In genomic region chr11:53479171-53479782, GRCm38 (mm10) we compare ENCODE assay signal across 9 mouse cellular contexts. TPM values are rescaled to one million over a fixed set of nuclear protein-coding genes. Genes with fewer than 3 reads are reported as not detected.
DNase-seq lines count a peak whose midpoint lies in the region; ATAC-seq and TF ChIP-seq lines count a peak whose summit lies in the region.
"Had no signal": no experiment of that assay in that cellular context is flagged by ENCODE, and none has a peak within 500 bp of the region (broad histone marks: within the 10 kb centered on the region; RNA-seq: fewer than 3 reads in every experiment).

No protein-coding gene starts in this region.

- TF ChIP-seq CTCF in G1E (IDR thresholded peaks at IDR 0.05; ENCODE audit: low read depth, low read length) = no peak
- no peak for TF ChIP-seq CTCF in thymus, adult 2 months (IDR thresholded peaks at IDR 0.05; ENCODE audit: borderline replicate concordance, control insufficient read depth, extremely low read depth, insufficient read depth, low read length, poor library complexity)

- TF ChIP-seq POLR2A in thymus, adult 2 months (IDR thresholded peaks at IDR 0.05; ENCODE audit: control insufficient read depth, extremely low read depth, insufficient read depth, low read length, poor library complexity) = no peak

- peak overlapping the region; percentile 88 for H3K4me2 ChIP-seq in heart, embryonic 12.5 days
- peak overlapping the region; percentile 83 for H3K4me2 ChIP-seq in embryonic facial prominence, embryonic 14.5 days (ENCODE audit: low read depth, low read length)
- H3K4me2 ChIP-seq in neural tube, embryonic 12.5 days (replicated peaks) = peak overlapping the region; percentile 73

- H3K9ac ChIP-seq in heart, embryonic 12.5 days = peak overlapping the region; percentile 54
- peak overlapping the region; percentile 49 for H3K9ac ChIP-seq in embryonic facial prominence, embryonic 14.5 days (ENCODE audit: low read depth, low read length)
- peak overlapping the region; percentile 45 for H3K9ac ChIP-seq in neural tube, embryonic 12.5 days

- H3K27ac ChIP-seq in heart, embryonic 12.5 days (ENCODE audit: poor library complexity, severe bottlenecking) = no peak overlapping the region
- H3K27ac ChIP-seq in embryonic facial prominence, embryonic 14.5 days (replicated peaks; ENCODE audit: low read depth, low read length) = no peak overlapping the region
- H3K27ac ChIP-seq in neural tube, embryonic 12.5 days = no peak overlapping the region
- no peak overlapping the region for H3K27ac ChIP-seq in thymus, adult 2 months (ENCODE audit: control insufficient read depth, insufficient read depth, low read length)

- H3K4me3 ChIP-seq in heart, embryonic 12.5 days = peak overlapping the region; percentile 55
- H3K4me3 ChIP-seq in G1E (ENCODE audit: low read depth, low read length) = peak overlapping the region; percentile 81
- peak overlapping the region; percentile 47 for H3K4me3 ChIP-seq in embryonic facial prominence, embryonic 14.5 days (ENCODE audit: low read depth, low read length)
- peak overlapping the region; percentile 38 for H3K4me3 ChIP-seq in neural tube, embryonic 12.5 days
- H3K4me3 ChIP-seq in thymus, adult 2 months (ENCODE audit: control insufficient read depth, insufficient read depth, low read length) = no peak overlapping the region

- ATAC-seq in heart, embryonic 12.5 days (ENCODE audit: insufficient number of reproducible peaks, low FRiP score) = peak; percentile 35; the same call in 1 of the 2 replicates
- no peak for ATAC-seq in G1E (ENCODE audit: extremely low read depth, insufficient number of reproducible peaks, low FRiP score, poor library complexity, severe bottlenecking)
- peak; percentile 13 for ATAC-seq in embryonic facial prominence, embryonic 14.5 days (ENCODE audit: low read depth)
- ATAC-seq in neural tube, embryonic 12.5 days (ENCODE audit: low FRiP score, low read depth) = peak; percentile 70

- H3K27me3 ChIP-seq in heart, embryonic 12.5 days (replicated peaks) = peaks cover 65% of the 10 kb centered on the region
- H3K27me3 ChIP-seq in G1E (ENCODE audit: insufficient read depth, low read length) = peaks cover 13% of the 10 kb centered on the region
- peaks cover 64% of the 10 kb centered on the region for H3K27me3 ChIP-seq in embryonic facial prominence, embryonic 14.5 days (replicated peaks; ENCODE audit: control insufficient read depth, insufficient read depth, low read length)
- H3K27me3 ChIP-seq in neural tube, embryonic 12.5 days (replicated peaks) = peaks cover 70% of the 10 kb centered on the region
- peaks cover 15% of the 10 kb centered on the region for H3K27me3 ChIP-seq in thymus, adult 2 months (ENCODE audit: control insufficient read depth, insufficient read depth, low read length)

- peaks cover 19% of the 10 kb centered on the region for H3K4me1 ChIP-seq in heart, embryonic 12.5 days (replicated peaks)
- peaks cover 62% of the 10 kb centered on the region for H3K4me1 ChIP-seq in G1E (ENCODE audit: insufficient read depth, low read depth, low read length)
- H3K4me1 ChIP-seq in embryonic facial prominence, embryonic 14.5 days (ENCODE audit: control insufficient read depth, insufficient read depth, low read length) = 0 out of 2 replicates have a peak, but pooled peaks cover 11% of the 10 kb centered on the region
- peaks cover 19% of the 10 kb centered on the region for H3K4me1 ChIP-seq in neural tube, embryonic 12.5 days
- peaks cover 5% of the 10 kb centered on the region for H3K4me1 ChIP-seq in thymus, adult 2 months (replicated peaks; ENCODE audit: control insufficient read depth, insufficient read depth, low read length)

- no peaks in the 10 kb centered on the region for H3K9me3 ChIP-seq in heart, embryonic 12.5 days (replicated peaks)
- peaks cover 13% of the 10 kb centered on the region for H3K9me3 ChIP-seq in G1E (replicated peaks)
- H3K9me3 ChIP-seq in embryonic facial prominence, embryonic 14.5 days (ENCODE audit: control insufficient read depth, low read length) = no peaks in the 10 kb centered on the region
- 0 out of 2 replicates have a peak, but pooled peaks cover 8% of the 10 kb centered on the region for H3K9me3 ChIP-seq in neural tube, embryonic 12.5 days

- intact Hi-C loops in heart, postnatal 25 days (cut with DNase I) = no loop called here

- DNase-seq in heart, postnatal 25 days (ENCODE audit: low spot score) = no peak
- peak; percentile 34 for DNase-seq in G1E (ENCODE audit: low spot score)
- DNase-seq in embryonic facial prominence, embryonic 14.5 days (ENCODE audit: low spot score) = no peak
- DNase-seq in kidney, postnatal 10 days = peak; percentile 27
- DNase-seq in thymus, adult 2 months = no peak
- DNase-seq in layer of hippocampus, adult 9-10 months (ENCODE audit: low spot score) = no peak

- WGBS in heart, embryonic 12.5 days = under 1% methylated on average over 62 of the region's 62 CpGs
- 2% methylated on average over 16 of the region's 62 CpGs for WGBS in embryonic facial prominence, embryonic 14.5 days
- WGBS in neural tube, embryonic 12.5 days = 1% methylated on average over 62 of the region's 62 CpGs
- WGBS in thymus, adult 2 months = 3% methylated on average over 62 of the region's 62 CpGs

- H3K36me3 ChIP-seq in heart, embryonic 12.5 days = no peaks in the 10 kb centered on the region
- H3K36me3 ChIP-seq in G1E (replicated peaks) = peaks cover 12% of the 10 kb centered on the region
- H3K36me3 ChIP-seq in embryonic facial prominence, embryonic 14.5 days (ENCODE audit: control insufficient read depth, insufficient read depth, low read length) = no peaks in the 10 kb centered on the region
- H3K36me3 ChIP-seq in neural tube, embryonic 12.5 days = no peaks in the 10 kb centered on the region
- no peaks in the 10 kb centered on the region for H3K36me3 ChIP-seq in thymus, adult 2 months (ENCODE audit: control insufficient read depth, insufficient read depth, low read length)

RNA-seq across cellular contexts. Expression of gene Gm9945, which starts 0.7 kb away (rescaled TPM):
- polyA plus RNA-seq in heart, embryonic 12.5 days (2016; fragmentation: Nextera tagmentation; extraction: Ambion mirVana) = not detected in 2 replicates
- total RNA-seq in heart, postnatal 25 days (2021) = not detected
- total RNA-seq in G1E (2014; fragmentation: Nextera tagmentation) (not detected in 2 replicates), G1E (2017) (0.29 and 0.76 TPM in 2 replicates)
- polyA plus RNA-seq in G1E (2012) = 0.27 TPM in 1 of 2 replicates, not detected in the other
- polyA plus RNA-seq in embryonic facial prominence, embryonic 14.5 days (2014; fragmentation: Nextera tagmentation; extraction: Ambion mirVana) = not detected in 2 replicates
- polyA plus RNA-seq in neural tube, embryonic 12.5 days (2016; fragmentation: Nextera tagmentation; extraction: Ambion mirVana) = not detected in 2 replicates
- polyA plus RNA-seq in thymus, adult 2 months (2012; rRNA removed) = not detected in 2 replicates
- total RNA-seq: heart, postnatal 14 days had no signal

RNA-seq across cellular contexts. Expression of gene Sowaha, which starts 0.8 kb away (rescaled TPM):
- polyA plus RNA-seq in heart, embryonic 12.5 days (2016; fragmentation: Nextera tagmentation; extraction: Ambion mirVana) = 0.54 and 0.58 TPM in 2 replicates
- total RNA-seq in heart, postnatal 25 days (2021) = under 1 TPM; 0.08 to 0.17 TPM
- total RNA-seq in G1E (2014; fragmentation: Nextera tagmentation) (6.8 TPM in 2 replicates), G1E (2017) (2.1 and 3.0 TPM in 2 replicates)
- polyA plus RNA-seq in G1E (2012) = 4.9 and 6.1 TPM in 2 replicates
- polyA plus RNA-seq in embryonic facial prominence, embryonic 14.5 days (2014; fragmentation: Nextera tagmentation; extraction: Ambion mirVana) = 1.00 and 1.0 TPM in 2 replicates
- 0.22 and 0.46 TPM in 2 replicates for polyA plus RNA-seq in neural tube, embryonic 12.5 days (2016; fragmentation: Nextera tagmentation; extraction: Ambion mirVana)
- polyA plus RNA-seq in thymus, adult 2 months (2012; rRNA removed) = 0.18 and 0.23 TPM in 2 replicates

RNA-seq across cellular contexts. Expression of gene Gm9837, which starts 9.0 kb away (rescaled TPM):
- not detected in 2 replicates for polyA plus RNA-seq in heart, embryonic 12.5 days (2016; fragmentation: Nextera tagmentation; extraction: Ambion mirVana)
- not detected for total RNA-seq in heart, postnatal 25 days (2021)
- total RNA-seq in G1E (2014; fragmentation: Nextera tagmentation) (not detected in 2 replicates), G1E (2017) (0.16 TPM in 1 of 2 replicates, not detected in the other)
- polyA plus RNA-seq in G1E (2012) = not detected in 2 replicates
- polyA plus RNA-seq in embryonic facial prominence, embryonic 14.5 days (2014; fragmentation: Nextera tagmentation; extraction: Ambion mirVana) = not detected in 2 replicates
- not detected in 2 replicates for polyA plus RNA-seq in neural tube, embryonic 12.5 days (2016; fragmentation: Nextera tagmentation; extraction: Ambion mirVana)
- polyA plus RNA-seq in thymus, adult 2 months (2012; rRNA removed) = not detected in 2 replicates
- total RNA-seq: heart, postnatal 14 days had no signal

RNA-seq across cellular contexts. Expression of gene Shroom1, which starts 22.3 kb away (rescaled TPM):
- 5.3 and 5.8 TPM in 2 replicates for polyA plus RNA-seq in heart, embryonic 12.5 days (2016; fragmentation: Nextera tagmentation; extraction: Ambion mirVana)
- under 1 TPM; 0.49 to 0.59 TPM for total RNA-seq in heart, postnatal 25 days (2021)
- total RNA-seq in G1E (2014; fragmentation: Nextera tagmentation) (not detected in 2 replicates), G1E (2017) (0.11 TPM in 1 of 2 replicates, not detected in the other)
- not detected in 2 replicates for polyA plus RNA-seq in G1E (2012)
- polyA plus RNA-seq in embryonic facial prominence, embryonic 14.5 days (2014; fragmentation: Nextera tagmentation; extraction: Ambion mirVana) = 2.9 and 4.0 TPM in 2 replicates
- polyA plus RNA-seq in neural tube, embryonic 12.5 days (2016; fragmentation: Nextera tagmentation; extraction: Ambion mirVana) = 2.1 and 2.7 TPM in 2 replicates
- 0.70 and 0.75 TPM in 2 replicates for polyA plus RNA-seq in thymus, adult 2 months (2012; rRNA removed)

RNA-seq across cellular contexts. Expression of gene Gm10447, which starts 22.4 kb away (rescaled TPM):
- 0.11 and 0.15 TPM in 2 replicates for polyA plus RNA-seq in heart, embryonic 12.5 days (2016; fragmentation: Nextera tagmentation; extraction: Ambion mirVana)
- not detected for total RNA-seq in heart, postnatal 25 days (2021)
- not detected in 2 replicates for total RNA-seq in G1E (2014; fragmentation: Nextera tagmentation)
- total RNA-seq in G1E (2017) = not detected in 2 replicates
- not detected in 2 replicates for polyA plus RNA-seq in G1E (2012)
- not detected in 2 replicates for polyA plus RNA-seq in embryonic facial prominence, embryonic 14.5 days (2014; fragmentation: Nextera tagmentation; extraction: Ambion mirVana)
- polyA plus RNA-seq in neural tube, embryonic 12.5 days (2016; fragmentation: Nextera tagmentation; extraction: Ambion mirVana) = 0.13 TPM in 1 of 2 replicates, not detected in the other
- polyA plus RNA-seq in thymus, adult 2 months (2012; rRNA removed) = 0.08 TPM in 1 of 2 replicates, not detected in the other
- total RNA-seq: heart, postnatal 14 days had no signal

Comparison
In these comparisons a context has a peak if more than half of its experiments do, and no peak if none do; other contexts are left out.
1. DNase-seq: peak in G1E (single experiment) and kidney, postnatal 10 days (single experiment); none in heart, postnatal 25 days (single experiment), embryonic facial prominence, embryonic 14.5 days (single experiment), thymus, adult 2 months (single experiment) and layer of hippocampus, adult 9-10 months (single experiment).
2. Peak in every context shown above with its lines, with median percentiles within 50 percentile points of each other: H3K4me2 ChIP-seq and H3K9ac ChIP-seq.